Mouse (Mus musculus): ENCODE measurements around the gene Fahd1. TPM values are rescaled to one million over a fixed set of nuclear protein-coding genes. Genes with fewer than 3 reads are reported as not detected.

Fahd1 gene
- total and polyA plus RNA-seq, 3 experiments, result 5.2 to 8.0 (median 6.3) TPM

DNA sequence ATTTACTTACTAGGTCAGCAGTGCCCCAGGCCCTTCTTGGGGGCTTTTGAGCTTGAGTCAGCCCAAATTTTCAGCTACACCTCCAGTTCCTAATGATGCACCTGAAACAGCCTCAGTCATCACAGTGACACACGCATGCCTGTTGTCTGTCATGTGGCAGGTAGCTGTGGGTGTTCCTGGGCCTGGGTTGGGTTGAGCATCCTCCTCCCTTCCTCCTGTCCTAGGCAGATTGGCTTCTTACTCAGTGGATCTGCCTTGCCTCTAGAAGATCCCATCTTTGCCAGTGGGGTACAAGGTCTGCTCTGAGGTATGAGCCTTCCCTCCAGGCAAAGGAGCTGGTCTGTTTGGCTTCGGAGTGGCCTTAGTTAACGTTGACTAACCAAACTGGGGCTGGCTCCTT is 38.7 kb upstream of the Fahd1 start:
- Histone ChIP-seq H3K79me2 (replicated peaks; ENCODE audit: control insufficient read depth, extremely low read depth, insufficient read depth, poor library complexity, severe bottlenecking) (peaks cover 18% of the 10 kb centered on the region), H3K27ac (ENCODE audit: insufficient read depth, low read depth) (no peak overlapping the region), H3K9me3 (replicated peaks; ENCODE audit: low read length) (no peaks in the 10 kb centered on the region), H3K4me3 (replicated peaks in 1 of 3; ENCODE audit: low read depth in 2 of 3, low read length in 2 of 3, poor library complexity in 1 of 3) (no peak overlapping the region), H3K4me2 (ENCODE audit: insufficient read depth, low read depth, poor library complexity, severe bottlenecking) (no peak overlapping the region), H3K27me3 (replicated peaks) (no peaks in the 10 kb centered on the region), H3K4me1 (ENCODE audit: control insufficient read depth in 1 of 2, insufficient read depth in 2 of 2) (peaks cover 14 to 83% of the 10 kb centered on the region in 2 experiments), H3K36me3 (replicated peaks in 1 of 2; ENCODE audit: control insufficient read depth in 1 of 2, insufficient read depth in 1 of 2, low read length in 1 of 2) (peaks cover 52 to 73% of the 10 kb centered on the region in 2 experiments), H3K9ac (ENCODE audit: insufficient read depth, low read depth) (no peak overlapping the region)
- no peak for TF ChIP-seq ELF1 (IDR thresholded peaks at IDR 0.05; ENCODE audit: low read depth, low read length)
- TF ChIP-seq POLR2AphosphoS2 (IDR thresholded peaks at IDR 0.05; ENCODE audit: low read depth, low read length), result peak; percentile 20; the same call in 1 of the 2 replicates
- peak; percentile 26; the same call in 1 of the 2 replicates for TF ChIP-seq CHD2 (IDR thresholded peaks at IDR 0.05; ENCODE audit: low read length)
- dilution Hi-C loops (cut with MboI; ENCODE audit: extremely low pct_ligation_motif_present, extremely low pct_unique_long_range_greater_than_20kb, low sequenced_read_pairs), result no loop called here
- DNase-seq (ENCODE audit: extremely low read depth), result no peak
- in situ Hi-C loops (cut with MboI; ENCODE audit: low pct_ligation_motif_present, low pct_unique_long_range_greater_than_20kb, low sequenced_read_pairs), result loop anchor here (5.0 kb wide), 2 partner anchors 37 to 147 kb away; partner anchors contain the start of gene Fahd1

DNA sequence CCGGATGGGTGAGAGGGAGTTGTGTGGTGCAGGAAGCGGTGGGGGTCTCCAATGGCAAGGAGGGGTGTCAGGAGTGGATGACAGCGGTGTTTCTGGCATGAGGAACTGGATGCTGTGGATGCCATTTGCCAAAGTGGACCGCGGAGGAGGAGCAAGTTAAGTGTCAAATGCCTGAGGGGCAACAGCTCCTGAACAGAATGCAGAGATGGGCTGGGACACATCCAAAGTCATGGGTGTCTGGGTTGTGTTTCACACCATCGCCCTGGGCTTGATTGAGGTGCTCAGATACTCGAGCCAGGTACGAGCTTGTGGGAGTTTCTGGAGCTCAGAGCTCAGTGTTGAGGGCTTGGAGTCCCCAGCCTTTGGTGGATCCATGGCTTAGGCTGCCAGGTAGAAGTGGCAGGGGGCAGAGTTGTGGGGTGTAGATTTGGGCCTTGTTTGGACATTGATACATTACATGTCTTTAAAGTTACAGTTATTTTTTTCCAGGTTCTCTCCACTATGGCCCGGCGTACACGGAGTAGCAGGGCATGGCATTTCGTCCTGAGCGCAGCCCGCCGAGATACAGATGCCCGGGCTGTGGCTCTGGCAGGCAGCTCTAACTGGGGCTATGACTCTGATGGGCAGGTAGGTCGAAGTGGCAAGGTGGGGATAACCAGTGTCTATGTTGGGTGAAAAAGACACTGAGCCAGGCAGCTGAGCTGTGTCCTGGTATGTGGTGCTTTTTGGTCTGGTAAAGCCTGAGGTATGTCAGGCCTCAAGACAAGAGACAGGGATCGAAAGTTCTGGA is 37.3 kb upstream of the Fahd1 start:
- peaks cover 54 to 74% of the 10 kb centered on the region in 2 experiments for H3K36me3 ChIP-seq (replicated peaks in 1 of 2; ENCODE audit: control insufficient read depth in 1 of 2, insufficient read depth in 1 of 2, low read length in 1 of 2)
- no peaks in the 10 kb centered on the region for H3K27me3 ChIP-seq (replicated peaks)
- in situ Hi-C loops (cut with MboI; ENCODE audit: low pct_ligation_motif_present, low pct_unique_long_range_greater_than_20kb, low sequenced_read_pairs), result loop anchor here (5.0 kb wide), 2 partner anchors 35 to 145 kb away; partner anchors contain the start of gene Fahd1
- H3K4me2 ChIP-seq (ENCODE audit: insufficient read depth, low read depth, poor library complexity, severe bottlenecking), result peak overlapping the region; percentile 85
- peak overlapping the region; percentile 70 for H3K9ac ChIP-seq (ENCODE audit: insufficient read depth, low read depth)
- peaks cover 17% of the 10 kb centered on the region for H3K79me2 ChIP-seq (replicated peaks; ENCODE audit: control insufficient read depth, extremely low read depth, insufficient read depth, poor library complexity, severe bottlenecking)
- TF ChIP-seq ETS1 (conservative IDR thresholded peaks at IDR 0.05; ENCODE audit: low read depth, low read length) (no peak), JUN (IDR thresholded peaks at IDR 0.05; ENCODE audit: insufficient read depth, low read depth, low read length) (no peak), CTCF (conservative IDR thresholded peaks at IDR 0.05 in 1 of 2, IDR thresholded peaks at IDR 0.05 in 1 of 2; ENCODE audit: low read depth in 2 of 2, low read length in 2 of 2) (no peak), TBP (conservative IDR thresholded peaks at IDR 0.05; ENCODE audit: low read depth, low read length) (no peak), TCF12 (IDR thresholded peaks at IDR 0.05; ENCODE audit: low read depth, low read length) (no peak), MAFK (IDR thresholded peaks at IDR 0.05; ENCODE audit: insufficient replicate concordance, low read length) (no peak)
- H3K27ac ChIP-seq (ENCODE audit: insufficient read depth, low read depth), result no peak overlapping the region
- no peaks in the 10 kb centered on the region for H3K9me3 ChIP-seq (replicated peaks; ENCODE audit: low read length)
- DNase-seq (ENCODE audit: extremely low read depth), result no peak
- dilution Hi-C loops (cut with MboI; ENCODE audit: extremely low pct_ligation_motif_present, extremely low pct_unique_long_range_greater_than_20kb, low sequenced_read_pairs), result no loop called here
- peak overlapping the region; percentile 73 to 92 (median 82) for H3K4me3 ChIP-seq (replicated peaks in 1 of 3; ENCODE audit: low read depth in 2 of 3, low read length in 2 of 3, poor library complexity in 1 of 3)
- peaks cover 14 to 70% of the 10 kb centered on the region in 2 experiments for H3K4me1 ChIP-seq (ENCODE audit: control insufficient read depth in 1 of 2, insufficient read depth in 2 of 2)

DNA sequence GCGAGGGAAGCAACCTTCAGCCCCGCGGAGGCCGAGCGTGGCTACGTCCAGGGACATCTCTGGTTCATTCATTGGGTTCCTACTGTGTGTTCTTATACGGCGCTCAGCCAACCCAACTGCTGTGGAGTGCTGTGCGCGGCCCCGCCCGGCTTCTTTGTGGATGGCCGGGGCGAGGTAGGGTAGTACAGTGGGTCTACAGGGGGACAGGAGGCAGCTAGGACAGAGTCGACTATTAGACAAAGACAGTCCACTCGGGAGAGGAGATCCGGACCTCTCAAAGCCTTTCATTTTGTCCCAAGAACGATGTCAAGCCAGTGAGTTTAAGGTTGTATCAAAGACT is 36.7 kb upstream of the Fahd1 start:
- no peak for DNase-seq (ENCODE audit: extremely low read depth)
- in situ Hi-C loops (cut with MboI; ENCODE audit: low pct_ligation_motif_present, low pct_unique_long_range_greater_than_20kb, low sequenced_read_pairs), result loop anchor here (5.0 kb wide), 2 partner anchors 35 to 145 kb away; partner anchors contain the start of gene Fahd1
- dilution Hi-C loops (cut with MboI; ENCODE audit: extremely low pct_ligation_motif_present, extremely low pct_unique_long_range_greater_than_20kb, low sequenced_read_pairs), result no loop called here
- H3K36me3 ChIP-seq (replicated peaks in 1 of 2; ENCODE audit: control insufficient read depth in 1 of 2, insufficient read depth in 1 of 2, low read length in 1 of 2), result peaks cover 55 to 74% of the 10 kb centered on the region in 2 experiments
- H3K27ac ChIP-seq (ENCODE audit: insufficient read depth, low read depth), result no peak overlapping the region
- peak overlapping the region; percentile 70 for H3K9ac ChIP-seq (ENCODE audit: insufficient read depth, low read depth)
- H3K4me1 ChIP-seq (ENCODE audit: control insufficient read depth in 1 of 2, insufficient read depth in 2 of 2), result peaks cover 14 to 69% of the 10 kb centered on the region in 2 experiments
- no peaks in the 10 kb centered on the region for H3K27me3 ChIP-seq (replicated peaks)
- no peaks in the 10 kb centered on the region for H3K9me3 ChIP-seq (replicated peaks; ENCODE audit: low read length)
- H3K4me3 ChIP-seq (replicated peaks in 1 of 3; ENCODE audit: low read depth in 2 of 3, low read length in 2 of 3, poor library complexity in 1 of 3), result peak overlapping the region; percentile 73 to 92 (median 82)
- TF ChIP-seq GABPA (IDR thresholded peaks at IDR 0.05; ENCODE audit: insufficient replicate concordance, low read depth, low read length), result no peak
- 0 out of 2 replicates have a peak, but pooled peaks have one; percentile 2 for TF ChIP-seq POLR2AphosphoS2 (IDR thresholded peaks at IDR 0.05; ENCODE audit: low read depth, low read length)
- peak overlapping the region; percentile 85 for H3K4me2 ChIP-seq (ENCODE audit: insufficient read depth, low read depth, poor library complexity, severe bottlenecking)
- peaks cover 17% of the 10 kb centered on the region for H3K79me2 ChIP-seq (replicated peaks; ENCODE audit: control insufficient read depth, extremely low read depth, insufficient read depth, poor library complexity, severe bottlenecking)

Measured in CH12.LX (cell line).